Mouse (Mus musculus) embryonic facial prominence, embryonic 11.5 days (tissue): Measurements from ENCODE around the gene Pex16. TPM values are rescaled to one million over a fixed set of nuclear protein-coding genes. Genes with fewer than 3 reads are reported as not detected.
A peak's percentile ranks its signal among the peaks of the same experiment; 100 is the strongest.

ENCODE experiments used
- ATAC-seq: fragments of 200-750 bp; cut with Nextera tagmentation; replicated peaks from 2 replicates; pipeline ENCODE4 v1.8.0; 2017; ENCODE audit warnings: low read depth; ENCODE audit not compliant: insufficient number of reproducible peaks, low FRiP score, low TSS enrichment
- DNase-seq: peaks from one replicate; pipeline ENCODE4 v3.0.0-alpha.2; 2015; ENCODE audit warnings: low spot score
- H3K27ac ChIP-seq: fragments of 300-500 bp; sonication (generic); replicated peaks from 2 replicates; pipeline ENCODE4 v1.5.1; 2014; ENCODE audit warnings: mild to moderate bottlenecking, low read depth, low read length, control low read depth
- H3K27me3 ChIP-seq: fragments of 300-500 bp; sonication (generic); 2 replicates; pipeline ENCODE4 v1.6.1; 2014; ENCODE audit warnings: mild to moderate bottlenecking, low read length, moderate library complexity, mixed read lengths; ENCODE audit not compliant: control insufficient read depth, insufficient read depth
- H3K36me3 ChIP-seq: fragments of 300-500 bp; sonication (generic); replicated peaks from 2 replicates; pipeline ENCODE4 v1.6.1; 2014; ENCODE audit warnings: low read depth, mild to moderate bottlenecking, low read length, moderate library complexity, mixed read lengths; ENCODE audit not compliant: control insufficient read depth, insufficient read depth
- H3K4me1 ChIP-seq: fragments of 300-500 bp; sonication (generic); 2 replicates; pipeline ENCODE4 v1.6.1; 2014; ENCODE audit warnings: low read length, mixed read lengths; ENCODE audit not compliant: control insufficient read depth, insufficient read depth
- H3K4me2 ChIP-seq: fragments of 300-500 bp; sonication (generic); 2 replicates; pipeline ENCODE4 v1.6.1; 2014; ENCODE audit warnings: low read depth, mild to moderate bottlenecking, control low read depth, low read length, moderate library complexity
- H3K4me3 ChIP-seq: fragments of 300-500 bp; sonication (generic); 2 replicates; pipeline ENCODE4 v1.5.1; 2014; ENCODE audit warnings: low read depth, low read length, control low read depth
- H3K9ac ChIP-seq: fragments of 300-500 bp; sonication (generic); replicated peaks from 2 replicates; pipeline ENCODE4 v1.6.1; 2014; ENCODE audit warnings: mild to moderate bottlenecking, control low read depth, low read length
- H3K9me3 ChIP-seq: fragments of 300-500 bp; sonication (generic); replicated peaks from 2 replicates; pipeline ENCODE4 v1.6.1; 2016; ENCODE audit warnings: mild to moderate bottlenecking, low read length, inconsistent platforms, mixed read lengths; ENCODE audit not compliant: control insufficient read depth
- WGBS: fragments of 180-500 bp; shearing (Covaris S2); extraction: QIAGEN DNeasy Blood & Tissue Kit; methylation state at CpG from one replicate; pipeline ENCODE4 v1.1.7; 2014; 5-methylcytosine and 5-hydroxymethylcytosine counted together
- microRNA-seq: library from miRNA; unstranded; fragments of <30 nt; microRNA quantifications from one replicate; pipeline ENCODE4, GENCODE M21; 2016; ENCODE audit warnings: borderline number of aligned reads
- polyA plus RNA-seq: library from polyadenylated mRNA; unstranded; fragments of >200 nt; fragmentation: Nextera tagmentation; extraction: Ambion mirVana; gene quantifications from 2 replicates; pipeline ENCODE4 v1.2.1, GENCODE M21; 2014

The Pex16 gene
- polyA plus RNA-seq, 1 experiment from 2014 or later: 11.7 TPM

GRCm38 (mm10) chr2:92427882-92428281 lies 53.4 kb downstream of the Pex16 start:
- no peaks in the 10 kb centered on the region for H3K9me3 ChIP-seq
- H3K27me3 ChIP-seq: no peaks in the 10 kb centered on the region
- no peak overlapping the region for H3K4me2 ChIP-seq
- peak; percentile 66 for DNase-seq
- no peak overlapping the region for H3K9ac ChIP-seq
- no peak overlapping the region for H3K27ac ChIP-seq
- ATAC-seq: peak; percentile 19; the same call in 1 of the 2 replicates
- 55% methylated on average over 6 of the region's 6 CpGs for WGBS
- peaks cover 3% of the 10 kb centered on the region; the same call in 1 of the 2 replicates for H3K4me1 ChIP-seq
- no peak overlapping the region for H3K4me3 ChIP-seq
- H3K36me3 ChIP-seq: no peaks in the 10 kb centered on the region; the same call in 1 of the 2 replicates

- Histone ChIP-seq H3K9me3 (no peaks in the 10 kb centered on the region), H3K27me3 (no peaks in the 10 kb centered on the region), H3K36me3 (no peaks in the 10 kb centered on the region), H3K27ac (no peak overlapping the region), H3K4me3 (no peak overlapping the region), H3K9ac (no peak overlapping the region), H3K4me2 (no peak overlapping the region), H3K4me1 (peaks cover 3% of the 10 kb centered on the region; the same call in 1 of the 2 replicates)
- ATAC-seq: no peak
- WGBS: 85% methylated on average over 2 of the region's 2 CpGs
- DNase-seq: no peak
Measured at GRCm38 (mm10) chr2:92430089-92430488, 55.6 kb downstream of the Pex16 start.

Small RNA genes lying within 50 kb of the gene (microRNA-seq; reads per million reads assigned to microRNA genes)
- gene Mir7000: not detected

Other genes with a start within 250 kb of the Pex16 start
- 5.8 and 6.6 TPM in 2 replicates for gene Large2, start 193 bp downstream of the Pex16 start, polyA plus RNA-seq
- gene 1700029I15Rik, start 7.9 kb downstream of the Pex16 start, polyA plus RNA-seq: 1.6 and 1.9 TPM in 2 replicates
- gene Mapk8ip1, start 26.6 kb downstream of the Pex16 start, polyA plus RNA-seq: 18.8 and 21.9 TPM in 2 replicates
- gene Cry2, start 59.4 kb downstream of the Pex16 start, polyA plus RNA-seq: 12.6 and 13.7 TPM in 2 replicates
- 6.1 and 8.5 TPM in 2 replicates for gene Slc35c1, start 85.9 kb downstream of the Pex16 start, polyA plus RNA-seq
- 2.4 and 3.4 TPM in 2 replicates for gene Chst1, start 225.0 kb downstream of the Pex16 start, polyA plus RNA-seq